Mouse (Mus musculus) erythroblast, adult 5-6 weeks (primary cell): ENCODE results near the gene Nav1. TPM values are rescaled to one million over a fixed set of nuclear protein-coding genes. Genes with fewer than 3 reads are reported as not detected.

ENCODE experiments used
- ATAC-seq: replicated peaks from 2 replicates; pipeline ENCODE4 v1.8.0; 2016; ENCODE audit warnings: moderate number of reproducible peaks, mild to moderate bottlenecking, moderate TSS enrichment, inconsistent platforms; ENCODE audit not compliant: poor library complexity, low FRiP score, severe bottlenecking
- total RNA-seq, 2 experiments: library from RNA; stranded (forward) in 1 of 2; stranded (reverse) in 1 of 2; fragments of 150-400 nt in 1 of 2; fragments of 200-764, 138-1000 nt in 1 of 2; gene quantifications; 2 replicates each; pipeline versions ENCODE4 v1.2.3 to v1.2.4; 2015 to 2017; ENCODE audit warnings: low replicate concordance in 2 of 2

Nav1 gene
- total RNA-seq (2015; ENCODE audit: low replicate concordance) (1.5 and 1.7 TPM in 2 replicates), total RNA-seq (2017; ENCODE audit: low replicate concordance) (0.77 and 1.4 TPM in 2 replicates)

DNA sequence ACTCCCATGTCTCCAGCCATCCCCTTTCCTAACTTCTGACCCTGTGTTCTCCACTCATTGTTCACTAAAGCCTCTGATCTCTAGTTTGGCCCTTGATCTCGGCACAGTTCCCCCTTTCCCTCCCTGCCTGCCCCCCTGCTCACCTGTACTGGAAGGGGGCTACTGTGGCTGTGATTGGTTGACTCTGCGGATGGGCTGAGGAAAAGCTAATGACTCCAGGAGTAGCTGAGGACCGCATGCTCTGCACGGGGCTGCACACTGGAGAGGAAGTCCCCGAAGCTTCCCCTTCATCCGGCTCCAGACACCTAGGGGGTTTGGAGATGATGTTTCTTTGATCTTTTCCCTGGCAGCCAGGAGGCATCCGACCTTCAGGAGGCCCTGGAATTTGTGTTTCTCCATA lies at the start of gene Nav1:
Gene Nav1, minus strand, starts transcription at position 277 of the 400 bp plus-strand sequence.
- no peak for ATAC-seq

GRCm38 (mm10) chr1:135653909-135654308 lies 46.8 kb upstream of the Nav1 start:
- no peak for ATAC-seq

DNA sequence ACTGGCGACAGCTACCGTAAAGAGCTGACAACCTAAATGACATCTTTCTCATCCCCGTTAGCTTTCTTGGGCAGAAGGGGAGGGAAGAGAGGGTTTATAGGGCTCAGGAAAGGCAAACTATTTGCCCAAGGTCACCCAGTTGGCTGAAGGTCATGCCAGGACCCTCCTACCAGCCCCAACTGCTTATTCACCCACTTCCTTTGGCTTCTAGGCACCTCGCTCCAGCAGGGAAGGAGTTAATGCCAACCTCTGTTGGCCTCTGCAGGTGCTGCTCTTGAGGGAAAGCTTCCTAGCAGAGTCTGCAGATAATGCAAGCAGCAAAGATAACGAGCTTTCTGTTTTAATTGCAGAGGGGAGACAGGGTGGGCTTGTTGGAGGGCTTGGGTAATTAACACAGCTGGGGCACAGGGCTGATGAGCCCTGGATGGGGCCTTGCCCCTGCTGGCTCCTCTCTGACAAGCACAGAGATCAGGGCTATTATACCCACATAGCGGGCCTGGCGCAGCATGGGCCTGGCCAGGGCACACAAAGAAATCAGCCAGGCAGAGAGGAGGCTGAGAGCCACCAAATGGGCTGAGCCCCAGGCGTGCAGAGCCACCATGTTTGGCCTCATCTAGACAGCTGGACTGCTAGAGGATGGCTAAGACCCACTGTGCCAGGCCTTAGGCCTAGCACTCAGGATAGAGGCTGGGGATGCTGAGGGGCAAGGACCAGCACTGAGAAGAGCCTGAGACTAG lies 38.5 kb upstream of the Nav1 start:
- ATAC-seq = no peak

DNA sequence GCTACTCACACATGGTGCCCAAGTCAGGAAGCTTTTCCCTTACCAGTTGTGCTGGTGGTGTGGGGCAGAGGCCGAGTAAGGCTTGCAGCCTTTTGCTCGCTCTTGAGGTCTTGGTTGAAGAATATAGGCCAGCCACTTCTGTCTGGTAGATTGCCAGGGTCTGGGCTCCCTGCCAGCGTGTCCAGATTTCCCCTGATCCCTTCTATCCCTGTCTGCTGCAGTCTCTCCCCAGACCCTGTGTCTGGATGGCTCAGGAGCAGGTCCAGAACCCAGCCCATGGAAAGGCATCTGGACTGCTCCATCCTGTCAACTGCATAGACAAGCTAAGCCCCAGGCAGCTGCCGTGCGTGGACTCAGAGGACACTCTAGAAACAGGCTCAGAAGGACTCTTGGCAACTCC lies 37.0 kb upstream of the Nav1 start:
- no peak for ATAC-seq

DNA sequence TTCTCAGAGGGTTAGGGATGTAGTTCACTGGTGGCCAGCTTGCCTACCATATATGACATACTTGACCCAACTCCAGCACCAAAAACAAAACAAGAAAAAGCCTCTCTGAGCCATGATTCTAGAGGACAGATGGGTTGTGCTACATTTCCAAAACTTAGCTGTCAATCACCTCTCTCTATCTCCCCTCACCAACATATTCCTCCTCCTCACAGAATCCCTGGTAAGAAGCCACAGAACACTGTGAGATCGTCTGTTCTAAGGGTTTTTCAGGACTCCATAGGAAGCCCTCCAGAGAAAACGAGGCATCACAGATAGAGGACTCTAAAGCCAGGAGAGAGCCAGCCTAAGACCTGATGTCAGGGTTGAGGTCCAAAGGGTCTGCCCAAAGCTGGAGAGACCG lies 36.6 kb upstream of the Nav1 start:
- no peak for ATAC-seq

GRCm38 (mm10) chr1:135639853-135640252 lies 32.8 kb upstream of the Nav1 start:
- no peak for ATAC-seq

DNA sequence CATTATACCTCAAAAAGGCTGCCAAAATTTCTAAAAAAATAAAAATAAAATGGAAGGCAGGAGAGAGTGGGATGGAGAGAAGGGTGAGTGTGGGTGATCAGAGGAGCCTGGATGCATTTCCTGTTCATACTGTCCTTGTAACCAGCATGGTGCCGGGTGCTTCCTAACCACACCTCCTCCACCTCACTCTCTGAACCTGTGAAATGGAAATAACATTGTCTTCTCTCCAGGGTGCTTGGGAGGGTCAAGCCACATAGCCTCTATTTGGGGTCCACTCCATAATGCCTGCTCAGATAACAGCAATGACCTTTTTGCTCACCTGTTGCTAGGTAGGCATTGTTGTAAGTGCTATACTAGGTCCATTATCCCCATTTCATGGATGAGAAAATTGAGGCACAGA lies 32.0 kb upstream of the Nav1 start:
- ATAC-seq = no peak

DNA sequence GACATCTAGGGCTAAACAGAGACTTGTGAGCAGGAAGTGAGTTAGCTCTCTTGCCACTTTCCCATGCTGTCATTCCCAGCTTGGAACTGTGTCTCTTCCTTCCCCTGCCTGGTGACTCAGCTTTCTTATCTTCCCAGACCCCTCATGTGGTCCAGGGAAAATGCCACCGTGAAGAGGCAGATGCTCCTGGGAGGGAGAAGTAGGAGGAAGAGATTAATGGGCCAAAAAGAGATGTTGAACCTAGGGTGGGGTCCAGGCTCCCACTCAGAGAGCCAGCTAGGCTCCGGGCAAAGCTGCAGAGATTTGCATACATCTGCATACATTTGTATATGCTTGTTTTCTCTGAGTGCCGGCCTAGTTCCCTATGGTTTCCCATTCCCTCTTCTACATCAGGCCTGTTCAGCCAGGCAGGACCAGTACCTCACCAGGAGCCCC lies 30.5 kb upstream of the Nav1 start:
- no peak for ATAC-seq

- no peak for ATAC-seq
Observed at GRCm38 (mm10) chr1:135636111-135636511, 29.0 kb upstream of the Nav1 start.

DNA sequence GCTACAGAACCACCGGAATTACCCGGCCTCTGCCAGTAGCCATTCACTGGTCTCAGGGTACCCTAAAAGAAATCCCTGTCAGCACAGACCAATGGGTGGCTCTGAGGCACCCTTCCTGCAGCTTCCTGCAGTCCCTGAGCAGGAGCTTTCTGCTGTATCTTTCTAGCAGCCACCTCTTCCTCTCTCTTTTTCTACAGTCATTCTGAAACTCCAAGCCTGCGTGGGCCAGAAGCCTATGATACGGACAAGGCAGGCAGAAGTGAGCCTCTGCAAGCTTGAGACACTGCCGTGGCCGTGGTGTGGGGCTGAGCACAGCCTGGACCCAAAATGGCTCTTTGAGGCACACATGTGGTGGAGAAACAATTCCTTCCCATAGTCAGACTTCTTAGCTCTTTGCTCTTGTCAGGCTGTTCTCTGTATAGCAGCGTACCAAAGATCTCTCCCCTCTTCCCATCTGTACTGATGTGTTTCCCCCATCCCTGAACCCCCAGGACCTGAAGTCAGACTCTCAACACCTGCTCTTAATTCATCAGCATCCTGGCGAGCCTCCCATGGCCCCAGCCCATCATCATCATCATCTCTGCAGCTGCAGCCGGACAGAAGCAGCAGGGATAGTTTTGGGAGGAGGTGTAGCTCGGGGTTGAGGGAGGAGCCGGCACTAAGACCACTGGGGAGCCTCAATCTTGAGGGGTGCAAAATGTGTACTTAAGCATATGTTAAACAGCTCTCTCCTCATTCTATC lies 28.4 kb upstream of the Nav1 start:
- no peak for ATAC-seq

- no peak for ATAC-seq
Observed at GRCm38 (mm10) chr1:135634791-135635190, 27.7 kb upstream of the Nav1 start.

DNA sequence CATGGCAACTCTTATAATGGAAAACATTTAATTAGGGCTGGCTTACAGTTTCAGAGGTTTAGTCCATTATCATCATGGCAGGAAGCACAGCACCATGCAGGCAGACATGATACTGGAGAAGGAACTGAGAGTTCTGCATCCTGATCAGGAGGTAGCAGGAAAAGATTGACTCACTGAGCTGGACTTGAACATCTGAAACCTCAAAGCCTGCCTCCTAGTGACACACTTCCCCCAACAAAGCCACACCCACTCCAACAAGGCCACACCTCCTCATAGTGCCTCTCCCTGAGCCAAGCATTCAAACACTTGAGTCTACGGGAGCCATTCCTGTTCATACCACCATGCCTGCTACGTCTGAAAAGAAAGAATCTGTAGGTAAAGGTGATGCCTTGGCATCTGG lies 26.8 kb upstream of the Nav1 start:
- ATAC-seq = no peak

DNA sequence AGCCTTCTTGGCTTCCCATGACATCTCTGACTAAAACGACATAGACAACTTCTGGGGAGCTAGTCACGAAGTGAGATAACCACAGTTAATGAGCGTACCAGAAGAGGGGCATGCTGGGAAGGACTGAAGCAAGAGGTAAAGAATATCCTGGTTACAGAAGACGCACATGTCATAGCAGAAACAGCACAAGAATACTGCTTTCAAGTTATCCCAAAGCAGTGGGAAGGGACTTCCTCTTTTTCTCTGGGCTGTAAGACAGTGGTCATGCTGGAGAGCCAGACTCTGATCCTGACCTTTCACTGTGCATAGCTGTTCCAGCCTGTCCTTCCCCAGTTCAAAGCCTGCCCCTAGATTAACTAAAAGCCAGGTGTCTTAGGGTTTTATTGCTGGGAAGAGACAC lies 26.4 kb upstream of the Nav1 start:
- ATAC-seq = no peak

DNA sequence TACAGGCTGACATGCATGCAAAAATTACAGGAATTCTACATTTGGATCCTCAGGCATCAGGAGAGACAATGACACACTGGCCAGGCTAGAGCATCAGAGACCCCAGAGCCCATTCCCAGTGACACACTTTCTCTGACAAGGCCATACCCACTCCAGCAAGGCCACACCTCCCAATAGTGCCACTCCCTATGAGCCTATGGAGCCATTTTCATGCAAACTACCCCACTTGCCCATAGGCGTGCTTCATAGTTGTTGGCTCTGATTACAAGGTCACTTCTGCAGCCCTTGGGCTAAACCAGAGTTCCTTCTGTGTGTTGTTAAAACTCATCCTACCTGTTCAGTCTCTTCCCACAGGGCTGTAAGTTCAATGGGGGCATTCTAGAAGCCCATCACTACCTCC lies 25.1 kb upstream of the Nav1 start:
- ATAC-seq = no peak

- no peak for ATAC-seq
Observed at GRCm38 (mm10) chr1:135631515-135631914, 24.4 kb upstream of the Nav1 start.

GRCm38 (mm10) chr1:135629846-135630245 lies 22.8 kb upstream of the Nav1 start:
- no peak for ATAC-seq

GRCm38 (mm10) chr1:135626218-135626617 lies 19.1 kb upstream of the Nav1 start:
- no peak for ATAC-seq

DNA sequence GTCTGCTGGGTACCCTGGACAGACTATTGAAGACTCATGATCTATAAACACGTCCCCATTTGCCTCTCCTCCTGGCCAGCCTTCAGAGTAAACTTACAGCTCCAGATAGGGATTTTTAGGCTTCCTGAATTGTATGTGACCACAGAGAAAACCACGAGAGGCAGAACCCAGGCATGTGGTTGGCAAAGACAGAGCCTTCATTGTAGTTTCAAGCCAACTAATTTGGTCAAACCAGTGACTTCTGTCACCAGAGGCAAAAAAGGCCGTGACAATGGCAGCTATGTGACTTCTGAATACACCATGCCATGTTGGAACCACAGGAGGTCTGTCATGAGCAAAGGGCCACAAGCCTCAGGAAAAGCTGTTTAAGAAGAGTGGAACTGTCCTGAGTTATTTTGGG lies 18.6 kb upstream of the Nav1 start:
- ATAC-seq = no peak

DNA sequence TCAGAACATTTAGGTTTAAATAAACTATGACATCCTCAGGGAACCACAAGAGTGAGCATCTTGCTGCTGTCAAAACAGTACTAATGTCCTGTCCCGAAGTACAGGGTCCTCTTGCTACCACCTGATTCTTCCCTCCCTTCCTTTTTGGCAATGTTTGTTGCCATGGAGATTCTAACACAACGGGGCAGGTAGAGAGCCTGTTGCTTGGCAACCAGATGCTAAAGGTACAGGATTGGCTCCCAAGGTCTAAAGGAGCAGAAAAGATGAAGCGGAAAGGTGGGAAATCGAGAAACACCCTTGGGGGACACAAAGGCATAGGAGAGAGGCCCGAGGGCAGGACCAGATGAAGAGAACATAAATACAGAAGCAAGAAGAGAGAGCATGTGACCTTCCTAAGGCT lies 17.6 kb upstream of the Nav1 start:
- no peak for ATAC-seq

GRCm38 (mm10) chr1:135623136-135623535 lies 16.0 kb upstream of the Nav1 start:
- ATAC-seq = no peak

- no peak for ATAC-seq
Observed at GRCm38 (mm10) chr1:135621307-135621706, 14.2 kb upstream of the Nav1 start.
